Mouse (Mus musculus) limb, embryonic 11.5 days (tissue): ENCODE results near the gene March9. TPM values are rescaled to one million over a fixed set of nuclear protein-coding genes. Genes with fewer than 3 reads are reported as not detected.
"Not testable (repeated sequence)": the region's sequence is repeated elsewhere in the genome, so short reads cannot be mapped to it uniquely, and the experiment has no call there.

Experiments used
- ATAC-seq: fragments of 200-750 bp; cut with Nextera tagmentation; 2 replicates; pipeline ENCODE4 v1.8.0; 2017; ENCODE audit warnings: low read depth; ENCODE audit not compliant: insufficient number of reproducible peaks, low FRiP score, low TSS enrichment
- DNase-seq: peaks from one replicate; pipeline ENCODE4 v3.0.0-alpha.2; 2015; ENCODE audit warnings: low spot score
- H3K27ac ChIP-seq: fragments of 300-500 bp; sonication (generic); replicated peaks from 2 replicates; pipeline ENCODE4 v1.5.1; 2014; ENCODE audit warnings: low read depth, mild to moderate bottlenecking, low read length
- H3K27me3 ChIP-seq: fragments of 300-500 bp; sonication (generic); 2 replicates; pipeline ENCODE4 v1.6.1; 2014; ENCODE audit warnings: mild to moderate bottlenecking, low read length, mixed read lengths; ENCODE audit not compliant: control insufficient read depth, insufficient read depth
- H3K36me3 ChIP-seq: fragments of 300-500 bp; sonication (generic); 2 replicates; pipeline ENCODE4 v1.6.1; 2014; ENCODE audit warnings: mild to moderate bottlenecking, low read length, moderate library complexity, mixed read lengths; ENCODE audit not compliant: control insufficient read depth, insufficient read depth
- H3K4me1 ChIP-seq: fragments of 300-500 bp; sonication (generic); 2 replicates; pipeline ENCODE4 v1.6.1; 2014; ENCODE audit warnings: low read length, mixed read lengths; ENCODE audit not compliant: control insufficient read depth, insufficient read depth
- H3K4me2 ChIP-seq: fragments of 300-500 bp; sonication (generic); 2 replicates; pipeline ENCODE4 v1.6.1; 2014; ENCODE audit warnings: low read depth, mild to moderate bottlenecking, moderate library complexity; ENCODE audit not compliant: severe bottlenecking
- H3K4me3 ChIP-seq: fragments of 300-500 bp; sonication (generic); 2 replicates; pipeline ENCODE4 v1.5.1; 2014; ENCODE audit warnings: low read depth, low read length
- H3K9ac ChIP-seq: fragments of 300-500 bp; sonication (generic); 2 replicates; pipeline ENCODE4 v1.6.1; 2014; ENCODE audit warnings: mild to moderate bottlenecking, low read length
- H3K9me3 ChIP-seq: fragments of 300-500 bp; sonication (generic); 2 replicates; pipeline ENCODE4 v1.6.1; 2016; ENCODE audit warnings: low read length; ENCODE audit not compliant: control insufficient read depth
- WGBS: fragments of 180-500 bp; shearing (Covaris S2); extraction: QIAGEN DNeasy Blood & Tissue Kit; methylation state at CpG from one replicate; pipeline ENCODE4 v1.1.7; 2014; 5-methylcytosine and 5-hydroxymethylcytosine counted together
- polyA plus RNA-seq: library from polyadenylated mRNA; unstranded; fragments of >200 nt; fragmentation: Nextera tagmentation; extraction: Ambion mirVana; gene quantifications from 2 replicates; pipeline ENCODE4 v1.2.1, GENCODE M21; 2014

March9 gene
- polyA plus RNA-seq, 1 experiment from 2014 or later = 1.6 TPM

GRCm38 (mm10) chr10:127076082-127076481 is 16.1 kb upstream of the March9 start:
- Histone ChIP-seq H3K4me3 (no peak overlapping the region), H3K4me2 (no peak overlapping the region), H3K36me3 (no peaks in the 10 kb centered on the region), H3K9me3 (0 out of 2 replicates have a peak, but pooled peaks cover 3% of the 10 kb centered on the region), H3K9ac (no peak overlapping the region), H3K4me1 (peaks cover 21% of the 10 kb centered on the region), H3K27ac (no peak overlapping the region), H3K27me3 (peaks cover 45% of the 10 kb centered on the region)
- no peak for ATAC-seq
- 32% methylated on average over 4 of the region's 4 CpGs for WGBS
- no peak for DNase-seq

GRCm38 (mm10) chr10:127075651-127076050 is 15.7 kb upstream of the March9 start:
- Histone ChIP-seq H3K4me1 (peaks cover 19% of the 10 kb centered on the region), H3K4me2 (no peak overlapping the region), H3K27me3 (peaks cover 40% of the 10 kb centered on the region), H3K27ac (no peak overlapping the region), H3K36me3 (no peaks in the 10 kb centered on the region), H3K9ac (no peak overlapping the region), H3K9me3 (0 out of 2 replicates have a peak, but pooled peaks cover 3% of the 10 kb centered on the region), H3K4me3 (no peak overlapping the region)
- DNase-seq (no peak), ATAC-seq (no peak)
- 71% methylated on average over 8 of the region's 8 CpGs for WGBS

DNA sequence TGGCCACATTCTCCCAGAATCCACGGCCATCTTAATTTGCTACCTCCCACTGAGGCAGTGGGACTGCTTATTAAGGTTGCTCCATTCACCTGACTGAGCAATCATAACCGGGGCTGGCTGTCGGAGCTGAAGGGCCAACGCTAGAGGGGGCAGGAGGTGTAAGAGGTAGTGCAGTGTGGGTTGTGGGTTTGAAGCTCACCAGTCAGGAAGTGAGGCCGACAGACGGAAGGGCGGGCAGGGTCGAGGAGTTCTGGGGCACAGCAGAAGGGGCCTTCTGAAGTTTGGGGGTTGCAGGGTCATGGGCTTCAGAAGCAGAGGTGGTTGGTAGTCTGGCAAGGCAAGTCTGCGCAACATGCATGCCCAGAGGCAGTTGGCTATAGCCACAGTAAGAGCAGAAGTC is 15.1 kb upstream of the March9 start, which contains the start of gene Agap2:
Gene Agap2 (plus strand): TSS at position 205 of the 400 bp plus-strand sequence.
- WGBS = 69% methylated on average over 9 of the region's 9 CpGs
- 0 out of 2 replicates have a peak, but pooled peaks cover 3% of the 10 kb centered on the region for H3K9me3 ChIP-seq
- H3K27ac ChIP-seq = no peak within 1 kb of the TSS
- H3K36me3 ChIP-seq = no peaks in the 10 kb centered on the region
- no peak within 1 kb of the TSS for H3K4me2 ChIP-seq
- ATAC-seq = no peak
- H3K9ac ChIP-seq = no peak within 1 kb of the TSS
- no peak within 1 kb of the TSS for H3K4me3 ChIP-seq
- H3K4me1 ChIP-seq = peaks cover 16% of the 10 kb centered on the region
- H3K27me3 ChIP-seq = peaks cover 35% of the 10 kb centered on the region
- DNase-seq = no peak

- no peak for DNase-seq
- no peak overlapping the region for H3K4me3 ChIP-seq
- WGBS = 90% methylated on average over 1 of the region's 1 CpGs
- no peaks in the 10 kb centered on the region for H3K9me3 ChIP-seq
- no peak for ATAC-seq
- no peak overlapping the region for H3K27ac ChIP-seq
- no peaks in the 10 kb centered on the region for H3K36me3 ChIP-seq
- peaks cover 11% of the 10 kb centered on the region; the same call in 1 of the 2 replicates for H3K4me1 ChIP-seq
- peaks cover 24% of the 10 kb centered on the region for H3K27me3 ChIP-seq
- H3K4me2 ChIP-seq = no peak overlapping the region
- no peak overlapping the region for H3K9ac ChIP-seq
These were observed 14.0 kb upstream of the March9 start for GRCm38 (mm10) chr10:127073981-127074380.

DNA sequence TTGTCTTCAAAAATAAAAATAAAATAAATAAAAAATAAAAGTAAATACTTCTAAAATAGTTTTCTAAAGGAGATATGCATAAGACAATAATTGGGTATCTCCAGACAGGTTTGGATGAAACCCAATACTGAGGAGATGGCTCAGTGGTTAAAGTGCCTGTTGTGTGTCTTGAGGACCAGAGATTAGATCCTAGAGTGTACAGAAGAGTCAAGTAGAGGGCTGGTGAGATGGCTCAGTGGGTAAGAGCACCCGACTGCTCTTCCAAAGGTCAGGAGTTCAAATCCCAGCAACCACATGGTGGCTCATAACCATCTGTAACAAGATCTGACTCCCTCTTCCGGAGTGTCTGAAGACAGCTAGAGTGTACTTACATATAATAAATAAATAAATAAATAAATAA is 13.0 kb upstream of the March9 start:
- ATAC-seq = not testable (repeated sequence)

GRCm38 (mm10) chr10:127072270-127072669 is 12.3 kb upstream of the March9 start:
- H3K36me3 ChIP-seq, H3K9ac ChIP-seq, H3K4me2 ChIP-seq, DNase-seq, H3K9me3 ChIP-seq, H3K27ac ChIP-seq, H3K27me3 ChIP-seq, ATAC-seq, H3K4me1 ChIP-seq, H3K4me3 ChIP-seq: not testable (repeated sequence)
- 91% methylated on average over 4 of the region's 4 CpGs for WGBS

More for the DNA sequence above, 13.0 kb upstream of the March9 start:
- 80% methylated on average over 2 of the region's 2 CpGs for WGBS
- not testable (repeated sequence) for H3K4me3 ChIP-seq, H3K4me1 ChIP-seq, H3K9ac ChIP-seq, H3K27ac ChIP-seq, H3K36me3 ChIP-seq, H3K4me2 ChIP-seq, H3K9me3 ChIP-seq, DNase-seq
- peaks cover 14% of the 10 kb centered on the region for H3K27me3 ChIP-seq

- H3K27ac ChIP-seq = no peak overlapping the region
- H3K36me3 ChIP-seq = peaks cover 16% of the 10 kb centered on the region
- H3K4me2 ChIP-seq = peak overlapping the region; percentile 89
- H3K4me1 ChIP-seq = peaks cover 7% of the 10 kb centered on the region; the same call in 1 of the 2 replicates
- 78% methylated on average over 9 of the region's 9 CpGs for WGBS
- no peaks in the 10 kb centered on the region for H3K9me3 ChIP-seq
- H3K27me3 ChIP-seq = 0 out of 2 replicates have a peak, but pooled peaks cover 2% of the 10 kb centered on the region
- DNase-seq (no peak), ATAC-seq (no peak)
- peak overlapping the region; percentile 66 for H3K4me3 ChIP-seq
- no peak overlapping the region for H3K9ac ChIP-seq
These were observed 11.2 kb upstream of the March9 start for GRCm38 (mm10) chr10:127071203-127071602.

GRCm38 (mm10) chr10:127070190-127071121 is 10.5 kb upstream of the March9 start, which contains the start of gene Tspan31:
Gene Tspan31 (minus strand): TSS chr10:127070264.
- H3K9ac ChIP-seq = peak within 1 kb of the TSS; percentile 73
- no peaks in the 10 kb centered on the region for H3K9me3 ChIP-seq
- peaks cover 7% of the 10 kb centered on the region; the same call in 1 of the 2 replicates for H3K4me1 ChIP-seq
- H3K27ac ChIP-seq = peak within 1 kb of the TSS; percentile 71
- ATAC-seq = peak; percentile 85
- peak within 1 kb of the TSS; percentile 66 for H3K4me3 ChIP-seq
- DNase-seq = peak; percentile 90
- H3K27me3 ChIP-seq = no peaks in the 10 kb centered on the region
- WGBS = 2% methylated on average over 36 of the region's 36 CpGs
- peaks cover 24% of the 10 kb centered on the region for H3K36me3 ChIP-seq
- peak within 1 kb of the TSS; percentile 89 for H3K4me2 ChIP-seq
